Mouse (Mus musculus) layer of hippocampus, postnatal 36 days (tissue): ENCODE results near the gene Myh1. TPM values are rescaled to one million over a fixed set of nuclear protein-coding genes. Genes with fewer than 3 reads are reported as not detected.

Experiments used
- DNase-seq, 2 experiments: peaks; one replicate each; pipeline ENCODE4 v3.0.0; 2022
- total RNA-seq, 2 experiments: library from RNA; stranded (reverse); gene quantifications; 2 replicates each; pipeline ENCODE4 v1.2.3; 2021

Myh1 gene
- under 1 TPM; 0.10 to 0.23 TPM for total RNA-seq

DNA sequence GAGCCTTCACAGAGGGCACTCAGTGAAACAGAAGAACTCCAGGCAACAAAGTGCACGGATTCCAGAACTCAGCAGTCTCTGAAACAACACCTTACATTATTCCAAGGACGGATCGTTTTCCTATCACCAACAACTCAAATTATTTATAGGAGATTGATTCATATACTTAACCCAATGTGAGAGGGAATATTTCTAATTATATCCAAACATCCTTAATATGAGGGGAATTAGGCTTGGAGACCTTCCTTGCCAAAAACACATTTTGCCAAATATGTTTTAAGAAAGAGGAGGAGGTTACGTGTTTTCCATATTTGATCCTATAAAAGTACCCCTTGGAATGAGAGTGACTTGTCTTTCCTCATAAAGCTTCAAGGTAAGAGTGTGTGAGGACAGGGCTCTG lies at the start of gene Myh1:
Gene Myh1 (plus strand): TSS at position 301 of the 400 bp plus-strand sequence.
- no peak for DNase-seq

DNA sequence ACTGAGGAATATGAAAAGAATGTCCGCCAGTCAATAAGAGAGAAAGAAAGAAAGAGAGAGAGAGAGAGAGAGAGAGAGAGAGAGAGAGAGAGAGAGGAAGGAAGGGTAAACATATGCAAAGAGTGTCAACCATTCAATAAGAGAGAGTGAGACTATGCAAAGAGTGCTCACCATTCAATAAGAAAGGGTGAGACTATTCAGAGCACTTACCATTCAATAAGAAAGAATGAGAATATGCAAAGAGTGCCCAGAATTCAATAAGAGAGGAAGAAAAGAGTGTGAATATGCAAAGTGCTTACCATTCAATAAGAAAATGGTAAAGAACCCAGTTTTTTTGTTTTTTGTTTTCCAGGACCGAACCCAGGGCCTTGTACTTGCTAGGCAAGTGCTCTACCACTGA lies 49.6 kb upstream of the Myh1 start:
- no peak for DNase-seq

DNA sequence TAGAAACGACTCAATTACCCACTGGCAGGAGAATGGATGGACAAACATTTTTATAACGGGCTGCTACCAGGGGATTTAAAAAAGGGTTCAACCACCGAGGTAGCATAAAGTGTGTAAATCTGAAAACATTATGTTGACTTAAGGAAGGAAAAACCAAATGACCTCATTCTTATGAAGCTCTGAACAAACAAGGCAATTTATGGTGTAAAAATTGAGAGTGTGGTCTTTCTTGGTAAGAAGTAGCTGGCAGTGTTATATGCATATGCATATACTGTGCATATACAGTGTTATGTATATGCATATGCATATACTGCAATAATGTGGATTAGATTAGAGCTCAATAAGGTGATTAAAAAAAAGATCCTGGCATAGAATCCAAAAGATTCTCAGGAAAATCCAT lies 48.7 kb upstream of the Myh1 start:
- no peak for DNase-seq

DNA sequence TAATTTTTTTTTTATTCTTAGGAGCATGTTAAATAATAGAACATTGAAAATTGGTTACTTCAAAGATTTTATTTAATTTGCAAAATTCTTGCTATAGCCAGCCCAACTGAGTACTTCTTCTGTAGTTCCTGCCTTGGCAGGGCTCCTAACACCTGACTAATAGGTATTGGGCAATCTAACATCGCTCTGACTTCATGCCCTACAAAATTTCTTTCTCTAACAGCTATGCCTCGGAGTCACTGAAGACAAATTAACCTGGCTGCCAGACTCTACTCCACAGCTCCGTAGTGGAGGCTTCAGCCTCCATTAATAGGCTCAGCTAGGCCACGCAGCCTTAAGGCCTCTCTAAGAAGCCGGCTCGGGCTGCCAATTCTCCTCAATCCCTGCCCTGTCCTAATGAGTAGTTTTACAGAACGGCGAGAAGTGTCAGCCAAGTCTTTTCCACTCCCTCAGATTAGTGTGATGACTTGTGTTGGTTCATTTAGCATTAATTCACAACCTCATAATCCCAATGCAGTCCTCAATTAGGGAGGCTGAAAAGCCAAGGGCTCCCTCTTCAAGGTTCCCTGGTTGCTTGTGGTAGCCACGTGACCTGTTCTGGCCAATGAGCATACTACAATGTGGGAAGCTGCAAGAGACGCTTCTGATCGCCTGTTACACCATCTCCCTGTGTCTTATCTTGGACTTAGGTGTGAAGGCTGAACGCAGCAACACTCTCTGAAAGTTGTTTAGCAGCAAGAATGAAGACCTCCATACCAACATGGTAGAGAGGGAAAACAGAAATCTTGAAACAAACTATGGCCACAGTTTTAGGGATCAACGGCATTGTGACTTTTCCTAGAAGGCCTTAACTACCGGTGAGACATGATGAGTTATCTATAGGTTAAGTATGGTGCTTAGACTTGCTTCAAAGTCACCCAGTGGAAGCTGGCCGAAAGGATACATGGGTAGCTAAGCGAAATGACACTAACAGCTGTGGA lies 47.9 kb upstream of the Myh1 start:
- DNase-seq = no peak

DNA sequence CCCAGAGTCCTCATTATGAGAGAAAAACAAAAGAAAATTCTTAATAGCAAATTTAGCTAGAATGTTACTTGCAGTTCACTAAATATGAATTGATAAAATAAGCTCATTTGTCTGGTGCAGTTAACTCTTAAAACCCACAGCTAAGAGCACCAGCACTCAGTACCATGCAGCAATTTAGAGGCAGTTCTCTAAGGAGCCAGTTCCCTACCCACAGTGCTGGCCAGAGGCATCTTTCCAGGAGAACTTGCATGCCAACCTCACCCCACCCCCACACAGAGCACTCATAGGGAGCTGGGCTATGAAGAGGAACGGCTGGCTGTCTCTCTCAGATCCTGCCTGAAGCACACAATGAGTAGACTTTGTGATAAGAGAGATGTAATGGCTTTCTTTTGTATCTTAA lies 46.7 kb upstream of the Myh1 start:
- DNase-seq = peak; percentile 38 to 52

DNA sequence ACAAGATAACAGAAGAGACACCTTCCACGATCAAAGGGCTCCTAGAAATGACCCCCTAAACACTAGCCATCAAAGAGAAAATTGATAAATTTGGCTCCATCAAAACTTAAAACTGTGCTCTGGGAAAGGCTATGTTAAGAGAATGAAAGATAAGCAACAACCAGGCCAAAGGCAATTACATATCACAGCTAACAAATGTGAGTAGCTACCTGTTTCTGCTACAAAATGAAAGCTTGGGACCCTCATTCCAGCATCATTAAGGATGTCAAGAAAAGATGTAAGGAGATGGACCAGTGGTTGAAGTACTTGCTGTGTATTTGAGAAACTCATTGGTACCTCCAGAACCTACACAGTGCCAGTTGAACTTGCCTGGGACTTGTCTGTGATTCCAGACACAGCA lies 46.0 kb upstream of the Myh1 start:
- no peak for DNase-seq

DNA sequence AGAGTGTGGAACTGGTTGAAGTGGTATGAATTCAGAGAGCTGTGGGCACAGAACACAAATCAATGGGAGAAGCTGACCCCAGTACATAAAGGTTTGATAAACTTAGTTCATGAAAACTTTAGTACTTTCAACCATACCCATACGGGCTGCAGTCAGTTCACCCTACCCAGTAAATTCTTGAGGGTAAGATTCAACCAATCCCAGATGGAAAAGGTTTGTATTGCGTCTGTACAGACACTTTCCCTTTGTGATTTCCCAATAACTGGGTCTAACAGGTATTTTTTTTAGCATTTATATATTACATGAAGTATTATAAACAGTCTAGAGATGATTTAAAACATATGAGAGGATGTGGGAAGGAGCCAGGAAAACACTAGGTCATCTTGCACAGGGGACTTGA lies 44.2 kb upstream of the Myh1 start:
- DNase-seq = no peak

DNA sequence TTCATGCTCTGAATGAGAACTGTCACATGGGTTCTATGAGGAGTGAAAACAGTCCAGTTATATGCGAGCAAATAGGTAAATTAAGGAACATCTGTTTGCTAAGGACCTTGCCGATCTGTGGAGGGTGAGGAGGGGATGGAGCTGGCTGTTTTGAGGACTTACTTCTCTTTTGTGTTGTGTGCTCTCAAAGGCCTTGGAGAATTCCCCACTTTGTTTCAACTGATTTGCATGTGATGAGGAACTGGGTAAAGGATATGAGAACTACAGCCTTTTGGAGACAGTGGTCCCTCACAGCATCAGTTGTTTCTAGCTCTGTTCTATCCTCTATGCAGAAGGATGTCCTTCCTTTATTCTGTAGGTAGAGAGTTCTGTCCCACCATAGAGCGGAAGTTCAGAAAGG lies 39.7 kb upstream of the Myh1 start:
- DNase-seq = no peak

DNA sequence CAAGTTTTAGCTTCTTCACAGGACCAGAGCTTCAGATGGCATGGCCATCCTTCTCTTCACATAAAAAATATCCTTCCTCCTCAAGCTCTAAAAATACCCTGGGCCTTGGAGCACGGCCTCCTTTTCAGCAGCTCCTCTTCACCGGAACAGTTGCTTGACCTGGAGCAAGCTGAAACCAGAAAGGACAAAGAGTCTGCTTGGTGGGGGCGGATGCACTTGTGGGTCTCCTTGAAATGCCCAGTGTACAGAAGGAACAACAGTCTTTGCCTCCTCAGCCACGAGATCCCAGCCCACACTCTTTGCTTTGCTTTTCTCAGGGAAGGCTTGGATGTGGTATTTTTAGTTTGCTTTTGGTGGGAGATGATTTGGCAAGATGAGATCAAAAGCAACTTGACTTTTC lies 36.2 kb upstream of the Myh1 start:
- no peak for DNase-seq

DNA sequence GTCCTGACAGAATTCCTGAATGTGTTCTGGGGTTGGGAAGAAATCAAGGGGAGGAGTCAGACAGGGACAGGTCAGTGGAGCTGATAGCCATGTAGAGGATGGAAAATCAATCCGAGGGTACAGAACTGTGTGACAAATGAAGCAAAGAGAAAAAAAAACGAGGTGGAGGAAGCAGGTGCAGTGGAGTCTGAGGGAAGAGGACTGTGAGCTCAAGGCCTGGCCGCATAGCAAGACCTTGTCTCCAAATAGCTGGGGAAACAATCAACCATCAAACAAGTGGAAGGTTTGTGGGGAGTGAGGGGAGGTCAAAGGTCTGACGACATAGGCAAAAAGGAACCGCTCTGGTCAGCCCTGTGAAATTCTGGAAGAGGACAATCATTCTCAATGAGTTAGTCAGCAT lies 35.0 kb upstream of the Myh1 start:
- no peak for DNase-seq

DNA sequence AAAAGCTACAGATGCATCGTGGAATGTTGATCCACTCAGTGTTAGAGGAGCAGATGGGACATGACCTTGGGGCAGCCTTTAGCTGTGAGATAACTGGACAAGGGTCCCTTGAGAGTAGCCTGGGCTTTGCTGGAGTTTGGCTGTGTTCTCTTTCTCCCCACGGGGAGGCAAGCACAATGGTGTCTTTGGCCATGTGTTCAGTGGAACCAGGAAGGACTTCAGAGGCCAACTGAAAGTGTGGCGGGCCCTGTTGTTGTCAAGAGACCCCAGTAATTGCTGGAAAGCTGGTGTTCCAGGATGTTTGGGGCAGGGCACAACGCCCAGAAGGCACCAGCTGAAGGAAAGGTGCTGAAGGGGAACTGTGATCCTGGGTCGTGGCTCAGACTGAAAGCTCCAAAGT lies 30.6 kb upstream of the Myh1 start:
- DNase-seq = no peak

DNA sequence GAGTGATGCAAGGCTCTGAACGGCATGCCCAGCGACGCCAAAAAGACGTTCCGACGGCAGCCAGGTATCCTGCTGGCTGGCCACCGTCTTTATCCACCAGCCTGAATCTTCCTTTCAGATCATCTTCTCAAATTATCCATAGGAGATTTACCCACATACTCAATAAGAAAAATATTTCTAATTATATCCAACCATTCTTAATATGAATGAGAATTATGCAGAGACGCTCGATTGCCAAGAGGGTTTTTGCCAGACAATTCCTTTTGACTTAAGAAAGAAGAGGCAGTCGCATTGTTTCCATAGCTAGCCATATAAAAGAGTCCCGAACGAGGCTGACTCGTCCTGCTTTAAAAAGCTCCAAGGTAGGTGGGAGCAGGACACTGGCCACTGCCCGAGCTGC lies 29.1 kb upstream of the Myh1 start, which contains the start of gene Myh2:
Gene Myh2 (plus strand): TSS at position 301 of the 400 bp plus-strand sequence.
- no peak for DNase-seq

DNA sequence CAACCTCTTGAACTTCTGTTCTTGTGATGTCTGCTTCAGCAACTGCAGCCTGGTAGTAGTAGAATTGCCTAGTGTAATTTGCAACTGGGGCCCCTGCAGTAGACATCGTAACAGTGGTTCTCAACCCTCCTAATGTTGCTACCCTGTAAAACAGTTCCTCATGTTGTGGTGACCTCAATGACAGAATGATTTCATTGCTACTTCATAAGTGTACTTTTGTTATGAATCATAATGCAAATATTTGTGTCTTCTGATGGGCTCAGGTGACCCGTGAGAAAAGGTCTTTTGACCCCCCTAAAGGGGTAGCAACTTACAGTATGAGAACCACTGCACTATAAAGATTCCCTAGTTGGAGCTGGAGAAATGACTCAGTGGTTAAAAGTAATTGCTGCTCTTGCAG lies 27.4 kb upstream of the Myh1 start:
- no peak for DNase-seq

DNA sequence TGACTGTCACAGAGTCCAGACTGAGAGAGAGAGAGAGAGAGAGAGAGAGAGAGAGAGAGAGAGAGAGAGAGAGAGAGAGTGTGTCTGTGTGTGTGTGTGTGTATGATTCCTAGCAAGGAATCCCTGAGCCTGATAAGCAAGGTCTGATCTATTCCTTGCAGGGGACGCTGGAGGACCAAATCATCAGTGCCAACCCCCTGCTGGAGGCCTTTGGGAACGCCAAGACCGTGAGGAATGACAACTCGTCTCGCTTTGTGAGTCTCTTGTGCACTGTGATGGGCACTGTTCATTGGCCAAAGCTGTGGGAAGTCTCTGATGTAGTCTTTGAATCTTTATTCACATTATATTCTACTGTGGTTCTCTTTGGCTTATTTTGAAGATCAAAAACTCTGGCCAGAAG lies 23.5 kb upstream of the Myh1 start:
- no peak for DNase-seq

DNA sequence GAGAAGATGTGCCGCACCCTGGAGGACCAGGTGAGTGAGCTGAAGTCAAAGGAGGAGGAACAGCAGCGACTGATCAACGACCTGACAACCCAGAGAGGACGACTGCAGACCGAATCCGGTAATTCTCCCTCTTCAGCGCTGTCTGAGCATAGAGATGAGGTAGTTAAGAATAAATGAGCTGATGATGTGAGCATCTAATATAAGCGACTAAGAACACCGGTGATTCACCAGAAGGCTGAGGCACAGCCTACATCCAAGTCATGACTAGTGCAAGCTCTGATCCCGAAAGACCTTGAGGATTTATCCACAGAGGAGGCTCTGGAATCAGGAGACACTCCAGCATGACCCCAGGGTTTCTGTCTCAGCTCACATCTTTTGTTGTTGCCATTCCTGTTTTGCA lies 9.5 kb upstream of the Myh1 start:
- DNase-seq = no peak

DNA sequence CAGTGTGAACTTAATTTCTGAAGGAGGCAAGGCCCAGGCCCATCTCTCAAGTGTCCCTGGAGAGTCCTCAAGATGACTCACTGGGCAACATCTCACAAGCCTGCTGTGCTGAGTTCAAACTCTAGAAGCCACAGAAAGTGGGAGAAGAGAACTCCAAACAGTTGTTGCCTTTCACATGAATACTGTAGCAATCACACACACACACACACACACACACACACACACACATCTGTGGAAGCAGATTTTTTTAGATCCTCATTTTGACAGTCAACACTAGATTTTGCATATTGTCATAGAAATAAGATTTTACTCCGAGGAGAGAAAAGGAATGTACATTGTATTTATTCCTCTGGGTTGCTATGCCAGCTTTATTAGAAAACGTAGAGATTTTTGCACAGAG lies 9.0 kb upstream of the Myh1 start:
- DNase-seq = no peak

DNA sequence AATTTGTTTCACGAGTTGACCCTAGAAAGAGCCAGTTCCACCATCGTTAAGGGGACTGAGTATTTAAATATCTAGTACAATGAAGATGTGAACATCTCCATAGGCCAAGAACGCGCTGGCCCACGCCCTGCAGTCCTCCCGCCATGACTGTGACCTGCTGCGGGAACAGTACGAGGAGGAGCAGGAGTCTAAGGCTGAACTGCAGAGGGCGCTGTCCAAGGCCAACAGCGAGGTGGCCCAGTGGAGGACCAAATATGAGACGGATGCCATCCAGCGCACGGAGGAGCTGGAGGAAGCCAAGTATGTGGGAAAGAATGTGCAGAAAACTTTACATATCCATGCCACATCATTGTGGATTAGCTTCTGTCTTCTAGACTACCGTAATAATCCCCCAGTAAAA lies 8.4 kb upstream of the Myh1 start:
- DNase-seq = no peak

DNA sequence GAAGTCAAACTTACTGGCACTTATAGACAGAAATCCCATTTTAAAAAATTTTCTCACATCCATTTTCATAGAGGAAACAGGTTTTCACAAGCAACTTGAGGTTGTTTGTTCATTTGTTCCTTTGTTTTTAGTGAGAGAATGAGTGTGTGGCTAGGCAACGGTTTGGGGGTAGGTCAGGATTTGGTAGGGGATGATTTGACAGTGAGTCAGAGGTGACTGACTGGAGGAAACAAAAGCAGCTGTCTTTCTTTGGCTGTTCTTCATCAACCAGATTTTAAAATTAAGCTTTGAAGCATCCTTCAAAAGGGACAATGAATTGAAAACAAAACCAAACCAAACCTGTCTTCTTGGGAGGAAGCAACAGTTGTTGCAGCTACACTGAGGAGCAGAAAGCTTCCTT lies 531 bp upstream of the Myh1 start:
- DNase-seq = no peak

DNA sequence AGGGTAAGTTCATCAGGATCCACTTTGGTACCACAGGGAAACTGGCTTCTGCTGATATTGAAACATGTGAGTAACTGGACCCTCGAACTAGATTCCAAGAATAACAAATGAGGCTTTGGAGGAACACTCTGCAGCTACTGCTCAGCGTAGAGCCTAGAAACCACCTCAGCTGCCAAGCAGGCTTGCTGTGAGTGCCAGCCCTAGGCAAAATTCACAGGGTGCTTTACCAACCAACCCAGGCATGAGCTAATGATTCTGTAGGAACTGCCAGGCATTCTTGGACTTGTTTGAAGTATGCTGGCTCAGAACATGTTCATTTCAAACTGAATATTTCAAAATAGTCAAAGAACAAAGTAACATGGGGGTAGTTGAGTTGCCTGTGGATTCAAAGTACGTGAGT lies 4.9 kb downstream of the Myh1 start:
- DNase-seq = no peak

DNA sequence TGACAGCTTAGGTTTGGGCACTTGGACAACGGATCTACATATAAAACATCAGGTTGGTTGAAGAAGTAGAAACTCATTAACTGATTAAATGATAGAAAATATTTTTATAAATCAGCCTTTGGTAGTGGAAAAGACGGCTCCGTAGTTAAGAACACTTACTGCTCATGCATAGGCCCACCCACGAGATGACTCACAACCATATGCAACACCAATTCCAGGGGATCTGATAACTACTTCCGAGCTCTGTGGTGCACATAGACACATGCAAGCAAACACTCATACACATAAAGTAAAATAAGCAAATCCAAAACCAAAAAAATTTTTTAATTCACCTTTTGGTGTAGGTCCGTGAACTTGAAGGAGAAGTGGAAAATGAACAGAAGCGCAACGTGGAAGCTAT lies 22.0 kb downstream of the Myh1 start:
- no peak for DNase-seq

DNA sequence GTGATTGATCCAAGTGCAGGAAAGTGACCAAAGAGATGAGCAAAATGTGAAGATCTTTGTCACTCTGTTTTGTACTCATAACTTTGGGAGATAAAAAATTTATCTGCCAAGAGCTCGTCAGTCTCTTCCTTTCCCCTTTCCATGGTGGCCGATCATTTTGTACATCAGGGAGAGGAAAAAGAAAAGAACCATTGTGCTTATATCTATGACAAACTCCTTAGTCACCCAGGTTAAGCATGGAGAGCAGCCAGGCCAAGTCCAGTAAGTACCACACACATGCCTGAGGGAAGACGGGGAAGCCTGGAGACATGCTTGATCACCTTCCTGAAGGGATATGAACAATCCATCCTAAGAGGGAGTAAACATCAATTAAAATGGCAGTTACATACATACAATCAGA lies 24.6 kb downstream of the Myh1 start:
- DNase-seq = no peak

DNA sequence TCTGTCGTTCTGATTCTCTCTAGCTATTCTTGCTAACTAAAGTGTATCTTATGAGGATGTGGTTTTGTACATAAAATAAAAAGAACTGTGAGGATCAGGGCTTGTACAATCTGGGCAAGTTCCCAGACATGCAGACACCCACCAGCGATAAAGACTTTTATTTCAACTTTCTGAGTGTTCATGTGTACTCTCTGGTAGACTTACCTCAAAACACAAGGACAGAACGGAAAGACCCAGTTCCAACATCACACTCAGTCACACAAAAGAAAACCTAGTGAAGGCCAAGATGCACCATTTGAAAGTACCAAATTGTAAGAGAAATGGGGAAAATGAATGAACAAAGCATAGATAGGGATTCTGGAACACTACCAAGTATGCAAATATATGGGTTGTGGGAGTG lies 28.9 kb downstream of the Myh1 start:
- DNase-seq = no peak

DNA sequence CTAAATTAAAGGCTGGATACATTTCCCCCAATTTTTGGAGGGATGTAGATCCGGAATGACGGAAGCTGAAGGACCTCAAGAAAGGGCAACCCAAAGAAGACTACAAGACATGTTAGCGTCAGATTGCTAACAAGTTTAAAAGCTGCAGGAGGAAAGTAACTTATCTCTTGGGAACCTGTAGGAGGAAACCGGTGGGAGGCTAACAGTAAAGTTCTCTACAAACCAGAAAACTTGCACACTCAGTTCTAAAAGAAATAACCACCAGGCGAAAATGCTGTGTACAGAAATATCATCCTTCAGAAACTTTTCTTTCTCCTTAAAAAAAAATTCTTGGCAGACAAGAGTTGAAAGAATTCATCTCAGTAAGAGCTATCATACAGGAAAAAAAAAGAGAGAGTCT lies 29.3 kb downstream of the Myh1 start:
- DNase-seq = no peak

DNA sequence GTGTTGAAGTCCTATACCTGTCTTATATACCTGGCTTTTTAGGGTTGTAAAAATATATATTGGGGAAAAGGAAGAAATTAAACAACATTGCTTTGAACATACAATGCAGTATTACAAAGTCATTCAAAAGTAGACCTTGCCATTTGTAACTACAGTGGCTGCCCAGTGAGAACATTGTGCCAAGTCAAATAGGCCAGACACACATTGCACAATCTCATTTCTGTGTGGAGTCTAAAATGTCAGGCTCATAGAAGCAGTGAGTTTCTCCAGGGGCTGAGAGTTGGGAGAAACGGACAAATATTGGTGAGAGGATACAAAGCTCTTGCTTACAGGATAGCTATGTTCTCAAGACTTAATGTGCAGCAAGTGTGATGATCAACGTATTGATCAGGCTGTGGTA lies 30.1 kb downstream of the Myh1 start:
- DNase-seq = no peak
